Mouse (Mus musculus): Measurements from ENCODE around the gene Syn1. TPM values are rescaled to one million over a fixed set of nuclear protein-coding genes. Genes with fewer than 3 reads are reported as not detected.
A peak's percentile ranks its signal among the peaks of the same experiment; 100 is the strongest.

The Syn1 gene
- polyA plus RNA-seq (2012; ENCODE audit: insufficient read depth, insufficient read length, missing spikeins), result not detected in 2 replicates

- Histone ChIP-seq H3K4me3 (ENCODE audit: insufficient read depth, low read depth, low read length) (peak within 1 kb of the TSS; percentile 31), H3K27ac (replicated peaks; ENCODE audit: low read depth, low read length) (no peak within 1 kb of the TSS), H3K4me1 (ENCODE audit: control insufficient read depth, insufficient read depth, insufficient read length, low read length) (no peaks in the 10 kb centered on the region)
Measured at GRCm38 (mm10) chrX:20920844-20921364, at the start of gene Syn1. Syn1 (minus strand) TSS chrX:20921004.

- peak within 1 kb of the TSS; percentile 89 for H3K27ac ChIP-seq (replicated peaks; ENCODE audit: low read depth, low read length)
- H3K4me3 ChIP-seq (ENCODE audit: insufficient read depth, low read depth, low read length), result peak within 1 kb of the TSS; percentile 84
- no peaks in the 10 kb centered on the region for H3K4me1 ChIP-seq (ENCODE audit: control insufficient read depth, insufficient read depth, insufficient read length, low read length)
Measured at GRCm38 (mm10) chrX:20961477-20962378, 40.9 kb upstream of the Syn1 start, which contains the start of gene Uxt. Uxt (minus strand) TSS chrX:20962017.

GRCm38 (mm10) chrX:20950191-20950880 lies 29.5 kb upstream of the Syn1 start, which contains the start of gene Elk1:
Elk1 (minus strand) TSS chrX:20950608.
- H3K4me3 ChIP-seq (ENCODE audit: insufficient read depth, low read depth, low read length), result peak within 1 kb of the TSS; percentile 75
- H3K4me1 ChIP-seq (ENCODE audit: control insufficient read depth, insufficient read depth, insufficient read length, low read length), result no peaks in the 10 kb centered on the region; the same call in 1 of the 2 replicates

GRCm38 (mm10) chrX:20946055-20946454 lies 25.3 kb upstream of the Syn1 start:
- Histone ChIP-seq H3K4me3 (ENCODE audit: insufficient read depth, low read depth, low read length) (no peak overlapping the region), H3K27ac (replicated peaks; ENCODE audit: low read depth, low read length) (no peak overlapping the region), H3K4me1 (ENCODE audit: control insufficient read depth, insufficient read depth, insufficient read length, low read length) (no peaks in the 10 kb centered on the region; the same call in 1 of the 2 replicates)

More at GRCm38 (mm10) chrX:20950191-20950880, 29.5 kb upstream of the Syn1 start, which contains the start of gene Elk1:
- no peak within 1 kb of the TSS; the same call in 1 of the 2 replicates for H3K27ac ChIP-seq (replicated peaks; ENCODE audit: low read depth, low read length)

- Histone ChIP-seq H3K4me3 (ENCODE audit: insufficient read depth, low read depth, low read length) (no peak overlapping the region), H3K4me1 (ENCODE audit: control insufficient read depth, insufficient read depth, insufficient read length, low read length) (no peaks in the 10 kb centered on the region), H3K27ac (replicated peaks; ENCODE audit: low read depth, low read length) (peak overlapping the region; percentile 58; the same call in 1 of the 2 replicates)
Measured at GRCm38 (mm10) chrX:20931963-20932362, 11.2 kb upstream of the Syn1 start.

GRCm38 (mm10) chrX:20931364-20931763 lies 10.6 kb upstream of the Syn1 start, which contains the start of gene Cfp:
Cfp (minus strand) TSS chrX:20931555.
- Histone ChIP-seq H3K4me1 (ENCODE audit: control insufficient read depth, insufficient read depth, insufficient read length, low read length) (no peaks in the 10 kb centered on the region), H3K27ac (replicated peaks; ENCODE audit: low read depth, low read length) (peak within 1 kb of the TSS; percentile 72), H3K4me3 (ENCODE audit: insufficient read depth, low read depth, low read length) (peak within 1 kb of the TSS; percentile 33)

GRCm38 (mm10) chrX:20929859-20930258 lies 9.1 kb upstream of the Syn1 start:
- Histone ChIP-seq H3K4me3 (ENCODE audit: insufficient read depth, low read depth, low read length) (no peak overlapping the region), H3K27ac (replicated peaks; ENCODE audit: low read depth, low read length) (no peak overlapping the region), H3K4me1 (ENCODE audit: control insufficient read depth, insufficient read depth, insufficient read length, low read length) (no peaks in the 10 kb centered on the region)

GRCm38 (mm10) chrX:20924976-20925375 lies 4.2 kb upstream of the Syn1 start:
- no peaks in the 10 kb centered on the region for H3K4me1 ChIP-seq (ENCODE audit: control insufficient read depth, insufficient read depth, insufficient read length, low read length)
- no peak overlapping the region for H3K4me3 ChIP-seq (ENCODE audit: insufficient read depth, low read depth, low read length)
- H3K27ac ChIP-seq (replicated peaks; ENCODE audit: low read depth, low read length), result no peak overlapping the region

GRCm38 (mm10) chrX:20923506-20923905 lies 2.7 kb upstream of the Syn1 start:
- no peaks in the 10 kb centered on the region for H3K4me1 ChIP-seq (ENCODE audit: control insufficient read depth, insufficient read depth, insufficient read length, low read length)
- H3K4me3 ChIP-seq (ENCODE audit: insufficient read depth, low read depth, low read length), result no peak overlapping the region
- no peak overlapping the region for H3K27ac ChIP-seq (replicated peaks; ENCODE audit: low read depth, low read length)

- Histone ChIP-seq H3K4me1 (ENCODE audit: control insufficient read depth, insufficient read depth, insufficient read length, low read length) (no peaks in the 10 kb centered on the region), H3K27ac (replicated peaks; ENCODE audit: low read depth, low read length) (no peak overlapping the region), H3K4me3 (ENCODE audit: insufficient read depth, low read depth, low read length) (no peak overlapping the region)
Measured at GRCm38 (mm10) chrX:20921366-20921765, 562 bp upstream of the Syn1 start.

- Histone ChIP-seq H3K4me1 (ENCODE audit: control insufficient read depth, insufficient read depth, insufficient read length, low read length) (no peaks in the 10 kb centered on the region), H3K27ac (replicated peaks; ENCODE audit: low read depth, low read length) (no peak overlapping the region), H3K4me3 (ENCODE audit: insufficient read depth, low read depth, low read length) (peak overlapping the region; percentile 31)
Measured at GRCm38 (mm10) chrX:20920249-20920843, 458 bp downstream of the Syn1 start.

- no peak overlapping the region for H3K27ac ChIP-seq (replicated peaks; ENCODE audit: low read depth, low read length)
Measured at GRCm38 (mm10) chrX:20915075-20915474, 5.7 kb downstream of the Syn1 start.

GRCm38 (mm10) chrX:20913726-20914125 lies 7.1 kb downstream of the Syn1 start:
- Histone ChIP-seq H3K27ac (replicated peaks; ENCODE audit: low read depth, low read length) (no peak overlapping the region), H3K4me1 (ENCODE audit: control insufficient read depth, insufficient read depth, insufficient read length, low read length) (no peaks in the 10 kb centered on the region), H3K4me3 (ENCODE audit: insufficient read depth, low read depth, low read length) (no peak overlapping the region)

More at GRCm38 (mm10) chrX:20915075-20915474, 5.7 kb downstream of the Syn1 start:
- Histone ChIP-seq H3K4me3 (ENCODE audit: insufficient read depth, low read depth, low read length) (no peak overlapping the region), H3K4me1 (ENCODE audit: control insufficient read depth, insufficient read depth, insufficient read length, low read length) (no peaks in the 10 kb centered on the region)

GRCm38 (mm10) chrX:20910074-20910473 lies 10.7 kb downstream of the Syn1 start:
- Histone ChIP-seq H3K4me1 (ENCODE audit: control insufficient read depth, insufficient read depth, insufficient read length, low read length) (no peaks in the 10 kb centered on the region), H3K4me3 (ENCODE audit: insufficient read depth, low read depth, low read length) (no peak overlapping the region), H3K27ac (replicated peaks; ENCODE audit: low read depth, low read length) (no peak overlapping the region)

Data from brown adipose tissue, adult 24 weeks (tissue).